Mouse (Mus musculus) mouse trophoblast stem cell (cell line): ENCODE results near the gene Rpl36al.
"Not testable (repeated sequence)": the region's sequence is repeated elsewhere in the genome, so short reads cannot be mapped to it uniquely, and the experiment has no call there.

Experiments
- in situ Hi-C, 2 experiments: fragments of 300-500 bp; cut with MseI, MboI; formaldehyde crosslinking; loops; 2 replicates in 1 of 2; 3 replicates in 1 of 2; pipeline ENCODE4 v1.15.1; 2025

Gene Rpl36al

DNA sequence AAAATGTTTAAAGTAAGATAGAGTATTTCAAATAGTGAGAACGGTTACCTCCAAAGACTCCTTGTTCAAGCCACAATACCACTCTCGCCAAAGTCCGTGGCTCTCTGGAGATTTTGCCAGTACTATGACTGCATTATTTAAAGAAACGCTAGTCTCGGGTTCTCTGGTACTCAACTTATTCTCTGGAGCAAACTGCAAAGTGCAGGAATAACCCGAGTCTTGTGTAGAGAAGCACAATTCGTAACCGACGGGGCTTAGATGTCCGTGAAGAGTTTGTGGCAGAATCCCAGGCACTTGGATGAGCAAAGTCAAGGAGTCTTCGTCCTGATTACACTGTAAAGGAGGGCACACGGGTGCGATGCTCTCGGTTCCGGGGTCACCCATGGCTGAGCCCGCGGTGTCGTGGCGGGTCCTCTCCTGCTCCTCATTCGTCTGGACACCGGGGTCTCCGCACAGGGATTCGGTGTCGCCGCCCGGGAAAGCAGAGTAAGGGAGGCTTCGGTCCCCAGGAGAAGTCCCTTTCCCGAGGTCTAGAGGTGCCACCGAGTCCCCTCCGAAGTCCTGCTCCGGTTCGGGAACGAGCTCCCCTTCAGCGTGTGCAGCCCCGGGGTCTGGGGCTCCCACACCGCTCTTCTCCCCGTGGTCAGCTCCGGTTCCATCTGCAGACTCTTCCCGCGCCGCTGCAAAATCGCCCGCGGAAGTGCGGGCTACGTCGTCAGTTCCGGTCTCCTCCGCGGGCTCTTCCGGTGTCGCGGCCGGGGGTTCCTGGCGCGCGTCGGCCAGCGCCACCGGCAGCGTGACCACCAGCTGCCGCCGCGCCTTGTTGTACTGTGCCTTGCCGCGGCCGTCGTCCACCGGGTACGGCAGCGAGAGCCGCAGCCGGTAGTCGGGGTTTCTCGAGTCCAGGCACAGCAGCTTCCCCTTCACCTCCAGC lies 12.8 kb upstream of the Rpl36al start, which contains the start of gene Gm49383:
Gene Gm49383, minus strand, starts transcription at position 661 of the 934 bp plus-strand sequence.
- in situ Hi-C loops: no loop called here

DNA sequence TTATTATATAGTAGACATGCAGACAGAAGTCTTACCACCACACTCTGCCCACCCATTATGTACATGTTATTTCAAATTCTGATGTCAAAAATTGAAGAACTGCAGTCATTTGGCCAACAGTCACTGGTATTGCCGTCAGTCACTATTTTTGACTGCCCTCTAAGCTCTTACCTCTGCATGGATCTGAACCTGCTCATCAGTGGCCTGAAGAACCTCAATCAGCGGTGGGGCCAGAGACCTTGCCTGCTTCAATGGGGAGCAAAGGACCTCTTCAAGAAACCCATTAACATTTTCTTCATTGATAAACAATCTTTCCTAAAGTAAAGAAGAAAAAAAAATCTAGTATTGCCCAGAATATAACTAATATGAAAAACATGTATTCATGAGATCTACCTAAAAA lies 8.8 kb upstream of the Rpl36al start:
- in situ Hi-C loops: no loop called here

DNA sequence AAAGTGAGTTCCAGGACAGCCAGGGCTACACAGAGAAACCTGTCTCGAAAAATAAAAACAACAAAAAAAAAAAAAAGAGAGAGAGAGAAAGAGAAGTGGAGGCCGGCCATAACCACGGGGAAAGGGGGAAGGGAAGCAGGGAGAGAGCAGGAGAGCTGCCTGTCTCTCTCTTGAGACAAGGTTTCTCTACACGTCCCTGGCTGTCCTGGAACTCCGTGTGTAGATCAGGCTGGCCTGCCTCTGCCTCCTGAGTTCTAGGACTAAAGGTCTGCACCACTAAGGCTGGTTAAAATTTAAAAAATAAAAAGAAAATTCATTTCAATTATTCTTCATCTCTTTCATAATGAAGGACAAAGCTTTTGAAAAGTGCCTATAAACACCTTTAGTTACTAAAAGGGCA lies 7.5 kb upstream of the Rpl36al start:
- in situ Hi-C loops: no loop called here

DNA sequence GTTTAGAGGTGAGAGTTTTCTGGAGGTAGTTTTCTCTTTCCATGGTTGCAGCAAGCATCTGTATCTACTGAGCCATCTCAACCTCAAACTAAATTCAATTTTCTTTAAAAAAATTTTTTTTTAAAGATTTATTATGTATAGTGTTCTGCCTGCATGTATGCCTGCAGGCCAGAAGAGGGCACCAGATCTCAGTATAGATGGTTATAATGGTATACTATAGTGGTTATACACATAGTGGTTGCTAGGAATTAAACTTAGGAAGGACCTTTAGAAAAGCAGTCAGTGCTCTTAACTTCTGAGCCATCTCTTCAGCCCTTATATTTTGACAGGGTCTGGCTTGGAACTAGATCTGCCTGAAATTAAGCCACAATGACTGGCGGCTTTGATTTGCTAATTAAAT lies 6.6 kb upstream of the Rpl36al start:
- in situ Hi-C loops: no loop called here

DNA sequence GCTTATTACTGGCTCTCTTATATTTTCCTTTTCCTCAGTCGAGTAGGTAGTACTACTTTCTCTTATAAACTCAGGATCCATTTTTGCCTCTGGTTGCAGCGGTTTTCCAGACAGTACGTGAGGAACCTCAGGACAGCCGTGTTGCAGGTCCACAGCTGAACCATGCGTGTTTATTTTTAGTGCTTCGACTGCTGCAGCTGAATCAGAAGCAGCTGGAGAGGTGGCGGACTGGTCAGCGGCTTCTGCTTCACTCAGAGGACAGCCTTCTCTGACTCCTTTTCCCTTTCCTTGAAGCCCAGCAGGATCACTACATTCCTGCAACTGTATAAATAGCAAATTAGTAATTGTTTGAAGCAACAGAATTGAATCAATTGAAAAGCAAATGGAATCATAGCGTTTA lies 6.2 kb upstream of the Rpl36al start:
- in situ Hi-C loops: no loop called here

DNA sequence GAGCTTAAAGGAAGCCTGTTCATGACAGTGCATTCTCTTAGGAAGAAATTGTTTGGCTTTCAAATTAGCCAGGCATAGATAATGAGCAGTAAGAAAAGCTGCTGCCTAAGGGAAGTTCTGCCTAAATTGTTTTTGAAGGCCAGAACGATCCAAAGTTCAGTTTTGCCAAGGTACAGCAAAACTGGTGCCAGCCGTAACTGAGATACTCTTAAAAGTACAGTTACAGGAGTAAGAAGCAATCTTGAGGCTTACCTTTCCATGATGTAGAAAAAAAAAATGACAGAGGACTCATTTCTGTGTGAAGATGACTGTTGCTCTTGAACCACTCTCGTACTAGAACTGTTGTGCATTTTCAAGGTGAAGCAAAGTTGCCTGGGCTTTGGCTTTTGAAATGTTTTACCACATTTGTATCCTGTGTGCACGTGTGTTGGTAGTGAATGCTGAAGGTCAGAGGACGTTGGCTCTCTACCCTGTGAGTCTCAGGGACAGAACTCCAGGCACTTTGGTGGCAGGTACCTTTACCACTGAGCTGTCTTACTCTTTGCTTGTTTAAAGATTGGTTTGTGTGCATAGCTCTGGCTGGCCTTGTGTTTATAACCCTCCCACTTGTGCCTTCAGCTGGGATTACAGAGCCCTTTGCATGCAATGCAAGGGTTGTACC lies 3.1 kb upstream of the Rpl36al start:
- in situ Hi-C loops: no loop called here

DNA sequence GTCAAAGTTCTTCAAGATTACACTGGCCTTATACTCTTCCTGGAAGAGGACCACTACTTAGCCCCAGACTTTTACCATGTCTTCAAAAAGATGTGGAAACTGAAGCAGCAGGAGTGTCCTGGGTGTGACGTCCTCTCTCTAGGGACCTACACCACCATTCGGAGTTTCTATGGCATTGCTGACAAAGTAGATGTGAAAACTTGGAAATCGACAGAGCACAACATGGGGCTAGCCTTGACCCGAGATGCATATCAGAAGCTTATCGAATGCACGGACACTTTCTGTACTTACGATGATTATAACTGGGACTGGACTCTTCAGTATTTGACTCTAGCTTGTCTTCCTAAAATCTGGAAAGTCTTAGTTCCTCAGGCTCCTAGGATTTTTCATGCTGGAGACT lies 1.5 kb upstream of the Rpl36al start:
- in situ Hi-C loops: no loop called here

DNA sequence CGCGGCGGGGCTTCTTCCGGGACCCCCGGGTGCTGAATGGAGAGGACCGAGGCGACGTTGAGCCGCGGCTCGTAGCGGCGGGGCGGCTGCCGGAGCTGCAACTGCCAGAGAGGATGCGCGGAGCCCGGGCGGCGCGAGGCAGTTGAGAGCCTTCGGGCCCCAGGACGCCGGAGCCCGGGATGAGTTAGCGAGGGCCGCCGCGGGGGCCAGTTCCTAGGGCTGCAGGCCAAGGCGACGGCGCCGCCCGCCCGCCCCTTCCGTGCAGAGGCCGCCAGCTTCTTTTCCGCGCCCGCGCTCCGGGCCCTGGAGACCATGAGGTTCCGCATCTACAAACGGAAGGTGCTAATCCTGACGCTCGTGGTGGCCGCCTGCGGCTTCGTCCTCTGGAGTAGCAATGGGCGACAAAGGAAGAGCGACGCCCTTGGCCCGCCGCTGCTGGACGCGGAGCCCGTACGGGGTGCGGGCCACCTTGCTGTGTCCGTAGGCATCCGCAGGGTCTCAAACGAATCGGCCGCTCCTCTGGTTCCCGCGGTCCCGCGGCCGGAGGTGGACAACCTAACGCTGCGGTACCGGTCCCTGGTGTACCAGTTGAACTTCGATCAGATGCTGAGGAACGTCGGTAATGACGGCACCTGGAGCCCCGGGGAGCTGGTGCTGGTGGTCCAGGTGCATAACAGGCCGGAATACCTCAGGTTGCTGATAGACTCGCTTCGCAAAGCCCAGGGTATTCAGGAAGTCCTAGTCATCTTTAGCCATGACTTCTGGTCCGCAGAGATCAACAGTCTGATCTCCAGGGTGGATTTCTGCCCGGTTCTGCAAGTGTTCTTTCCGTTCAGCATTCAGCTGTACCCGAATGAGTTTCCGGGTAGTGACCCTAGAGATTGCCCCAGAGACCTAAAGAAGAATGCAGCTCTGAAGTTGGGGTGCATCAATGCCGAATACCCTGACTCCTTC lies 736 bp upstream of the Rpl36al start:
- in situ Hi-C loops: no loop called here

DNA sequence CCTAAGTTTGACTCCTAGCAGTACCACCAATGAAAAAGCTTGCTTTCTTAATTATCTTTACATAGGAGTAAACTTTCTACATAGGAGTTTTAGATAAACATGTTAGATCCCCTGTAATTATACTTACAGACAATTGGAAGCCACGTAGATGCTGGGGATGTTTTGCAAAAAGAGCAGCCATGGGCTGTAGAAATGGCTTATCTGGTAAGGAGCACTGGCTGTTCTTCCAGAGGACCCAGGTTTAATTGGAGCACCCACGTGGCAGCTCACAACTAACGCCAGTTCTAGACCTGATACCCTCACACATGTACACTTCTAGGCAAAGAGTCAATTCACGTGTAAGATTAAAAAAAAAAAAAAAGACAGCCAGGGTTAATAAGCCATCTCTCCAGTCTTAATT lies 2.1 kb downstream of the Rpl36al start:
- in situ Hi-C loops: no loop called here

DNA sequence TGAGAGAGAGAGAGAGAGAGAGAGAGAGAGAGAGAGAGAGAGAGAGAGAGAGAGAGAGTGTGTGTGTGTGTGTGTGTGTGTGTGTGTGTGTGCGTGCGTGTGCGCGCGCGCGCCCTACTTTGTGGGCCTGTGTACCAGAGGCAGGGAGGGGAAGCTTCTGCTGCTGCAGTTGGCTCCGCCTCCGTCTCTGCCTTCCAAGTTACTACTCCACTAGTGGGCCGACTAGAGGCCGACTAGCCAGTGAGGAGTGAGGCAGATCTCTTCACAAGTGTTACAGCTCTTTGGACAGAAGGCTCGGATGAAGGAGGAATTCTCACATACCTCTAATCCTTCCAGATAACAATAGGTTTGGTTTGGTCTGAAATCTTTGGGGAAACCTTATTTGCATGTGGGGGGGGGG lies 4.5 kb downstream of the Rpl36al start:
- in situ Hi-C loops: no loop called here

DNA sequence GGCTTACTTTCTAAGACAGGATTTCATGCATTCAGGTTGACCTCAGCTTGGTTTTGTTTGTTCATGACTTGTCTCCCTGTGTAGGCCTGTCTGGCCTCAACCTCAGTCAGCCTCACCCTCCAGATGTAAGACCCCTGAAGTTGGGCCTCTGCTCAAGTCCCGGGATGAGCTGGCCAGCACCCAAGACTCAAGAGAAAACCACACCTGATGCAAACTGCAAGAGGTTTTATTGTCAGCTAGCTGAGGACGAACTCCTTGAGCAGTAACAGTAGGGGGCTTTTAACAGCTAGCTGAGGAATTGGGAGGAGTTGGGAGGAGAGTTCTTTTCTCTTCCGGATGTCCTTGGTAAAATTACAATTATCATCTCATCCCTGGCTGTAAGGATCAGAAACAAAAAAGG lies 6.4 kb downstream of the Rpl36al start:
- in situ Hi-C loops: no loop called here

DNA sequence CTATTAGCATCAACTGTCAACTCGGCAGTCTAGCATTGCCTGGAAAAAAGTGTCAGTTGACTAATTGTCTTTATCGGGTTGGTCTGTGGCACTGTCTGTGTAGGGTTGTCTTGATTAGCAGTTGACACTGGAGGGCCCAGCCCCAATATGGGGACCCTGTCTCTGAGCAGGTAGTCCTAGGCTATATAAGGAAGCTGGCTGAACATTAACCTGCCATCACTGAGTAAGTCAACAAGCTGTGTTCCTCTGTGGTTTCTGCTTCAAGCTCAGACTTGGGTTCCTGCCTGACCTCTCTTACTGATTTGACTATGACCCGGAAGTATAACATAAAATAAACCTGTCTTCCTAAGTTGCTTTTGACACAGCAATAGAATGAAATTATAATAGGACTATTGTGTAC lies 7.9 kb downstream of the Rpl36al start:
- in situ Hi-C loops: no loop called here

DNA sequence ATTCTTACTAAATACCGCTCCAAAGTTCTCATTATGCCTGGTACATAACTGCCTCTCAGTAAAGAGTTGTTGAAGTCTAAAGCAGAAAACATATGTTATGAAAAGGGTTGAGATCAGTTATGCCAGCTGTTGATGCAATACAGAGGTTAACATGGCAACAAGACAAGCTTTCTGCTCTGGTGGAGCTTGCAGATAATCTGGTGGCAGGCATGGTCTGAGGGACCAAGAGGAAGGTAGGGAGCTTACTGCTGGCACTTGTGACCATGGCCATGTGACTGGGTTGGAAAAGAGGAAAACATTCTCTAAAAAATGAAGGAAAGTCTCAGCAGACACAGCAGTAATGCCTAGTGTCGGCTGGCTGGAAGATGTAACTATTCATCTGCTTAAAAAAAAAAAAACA lies 12.6 kb downstream of the Rpl36al start:
- in situ Hi-C loops: no loop called here

DNA sequence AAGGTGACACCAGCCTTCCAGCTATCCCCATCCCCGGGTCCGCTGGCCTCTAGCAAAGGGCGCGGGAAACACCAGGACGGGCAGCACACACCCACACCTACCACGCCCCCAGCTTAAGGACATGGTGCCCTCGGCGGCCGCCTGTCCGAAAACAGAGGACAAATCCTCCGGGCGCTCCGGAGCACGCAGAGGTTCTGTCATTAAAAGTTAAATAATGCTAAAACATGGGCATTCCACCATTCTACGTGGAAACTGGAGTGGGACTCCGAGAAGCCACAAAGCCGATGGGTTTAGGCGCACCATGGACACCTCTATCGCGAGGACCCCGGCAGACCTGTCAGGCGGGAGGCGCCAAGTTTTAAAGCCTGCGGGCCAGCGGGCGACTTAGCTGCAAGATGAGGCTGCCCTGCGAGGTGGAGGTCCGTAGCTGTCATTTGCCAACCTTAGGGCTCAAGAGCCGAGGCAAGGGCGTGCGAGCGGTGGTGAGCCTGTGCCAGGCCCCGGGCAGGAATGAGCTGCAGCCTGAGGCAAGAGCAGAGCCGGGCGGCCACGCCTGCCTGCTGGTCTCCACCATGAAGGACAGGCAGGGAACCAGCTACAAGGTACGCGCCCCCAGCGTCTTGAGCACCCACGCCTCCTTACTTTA lies 15.3 kb downstream of the Rpl36al start, which contains the start of gene Lrr1:
Gene Lrr1, plus strand, starts transcription at position 354 of the 646 bp plus-strand sequence.
- in situ Hi-C loops: no loop called here

DNA sequence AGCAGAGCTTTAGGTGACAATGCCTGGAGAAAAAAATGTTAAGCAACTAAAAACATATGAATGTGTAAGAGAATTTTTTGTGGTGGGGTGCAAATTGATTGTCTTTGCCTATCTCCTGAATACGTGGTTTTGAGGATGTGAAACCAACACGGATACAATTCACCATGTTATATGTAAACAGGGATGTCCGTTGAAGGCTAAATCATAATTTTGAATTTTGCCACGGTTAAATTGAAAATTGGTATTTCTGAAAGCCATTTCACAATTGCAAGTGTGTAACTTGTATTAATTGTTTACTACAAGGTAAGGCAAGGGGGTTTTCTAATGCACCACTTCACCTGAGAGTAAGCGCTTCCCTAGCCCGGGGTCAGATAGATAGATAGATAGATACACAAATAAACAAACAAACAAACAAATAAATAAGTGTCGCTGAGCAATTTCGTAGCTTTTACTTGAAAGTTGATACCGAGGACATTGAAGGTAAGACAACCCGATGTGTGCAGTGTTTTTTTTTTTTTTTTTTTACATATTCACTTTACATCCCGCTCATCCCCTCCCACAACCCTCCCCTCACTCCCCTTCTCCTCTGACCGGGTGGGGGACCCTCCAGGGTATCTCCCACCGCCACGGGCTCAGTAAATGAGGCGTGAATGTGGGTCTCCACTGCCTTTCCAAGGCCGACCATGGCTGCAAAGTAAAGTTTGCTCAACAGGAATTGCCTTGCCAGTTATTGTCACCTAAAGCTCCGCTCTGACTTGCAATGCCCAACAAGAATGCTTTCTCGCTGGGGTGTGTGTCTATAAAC lies 16.0 kb downstream of the Rpl36al start:
- in situ Hi-C loops: no loop called here

DNA sequence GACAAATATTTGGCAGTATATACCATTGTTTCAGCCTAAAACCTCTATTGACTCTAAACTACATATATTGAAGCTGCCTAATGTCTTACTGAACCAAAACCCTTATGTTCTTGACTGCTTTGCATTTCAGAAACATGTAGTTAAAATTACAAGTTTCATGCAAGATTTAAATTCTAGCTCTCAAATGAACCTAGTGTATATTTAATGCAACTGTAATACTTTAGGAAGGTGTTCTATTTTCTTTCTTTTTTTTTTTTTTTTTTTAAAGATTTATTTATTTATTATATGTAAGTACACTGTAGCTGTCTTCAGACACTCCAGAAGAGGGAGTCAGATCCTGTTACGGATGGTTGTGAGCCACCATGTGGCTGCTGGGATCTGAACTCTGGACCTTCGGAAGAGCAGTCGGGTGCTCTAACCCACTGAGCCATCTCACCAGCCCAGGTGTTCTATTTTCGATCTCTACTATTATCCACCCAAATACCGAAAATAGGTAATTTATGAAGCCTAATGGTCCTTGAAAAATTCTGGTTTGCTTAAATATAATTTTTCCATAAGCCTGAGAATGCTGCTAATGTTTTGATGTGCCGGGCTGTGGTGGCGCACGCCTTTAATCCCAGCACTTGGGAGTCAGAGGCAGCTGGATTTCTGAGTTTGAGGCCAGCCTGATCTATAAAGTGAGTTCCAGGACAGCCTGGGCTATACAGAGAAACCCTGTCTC lies 16.9 kb downstream of the Rpl36al start:
- in situ Hi-C loops: not testable (repeated sequence)

DNA sequence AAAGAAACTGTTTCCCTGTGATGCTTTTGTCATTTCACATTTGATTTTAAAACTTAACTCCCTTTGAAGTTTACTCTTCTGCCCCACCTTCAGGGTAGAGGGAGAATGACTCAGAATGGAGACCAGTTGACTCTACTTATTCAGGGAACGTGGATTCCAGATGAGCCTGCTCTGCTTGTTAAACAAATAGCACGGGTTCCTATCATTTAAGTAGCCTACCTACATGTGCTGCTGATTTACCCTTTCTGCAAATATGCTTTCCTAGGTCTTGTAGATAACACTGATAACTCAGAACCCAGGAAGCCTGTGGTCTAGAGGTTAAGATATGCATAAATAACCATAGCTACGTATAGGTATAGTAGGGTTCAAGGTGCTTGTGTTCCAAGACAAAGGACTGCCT lies 19.0 kb downstream of the Rpl36al start:
- in situ Hi-C loops: no loop called here

DNA sequence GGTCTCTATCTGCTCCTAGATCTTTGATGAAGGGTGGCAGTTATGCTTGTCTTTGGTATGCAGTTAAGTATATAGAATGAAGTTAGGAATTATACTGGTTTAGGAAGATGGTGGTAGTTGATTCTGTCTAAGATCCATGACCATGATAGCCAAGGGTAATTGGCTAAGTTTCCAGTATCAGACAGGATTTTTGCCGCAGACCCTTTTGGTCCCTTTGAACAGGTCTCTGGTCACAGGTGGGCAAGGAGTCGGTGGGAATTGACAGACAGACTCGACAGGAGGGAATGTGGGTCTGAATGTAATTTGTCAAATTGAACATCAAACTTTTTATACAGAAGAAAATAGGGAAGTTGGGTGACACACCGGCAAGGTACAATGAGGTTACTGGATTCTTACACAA lies 20.3 kb downstream of the Rpl36al start:
- in situ Hi-C loops: not testable (repeated sequence)

DNA sequence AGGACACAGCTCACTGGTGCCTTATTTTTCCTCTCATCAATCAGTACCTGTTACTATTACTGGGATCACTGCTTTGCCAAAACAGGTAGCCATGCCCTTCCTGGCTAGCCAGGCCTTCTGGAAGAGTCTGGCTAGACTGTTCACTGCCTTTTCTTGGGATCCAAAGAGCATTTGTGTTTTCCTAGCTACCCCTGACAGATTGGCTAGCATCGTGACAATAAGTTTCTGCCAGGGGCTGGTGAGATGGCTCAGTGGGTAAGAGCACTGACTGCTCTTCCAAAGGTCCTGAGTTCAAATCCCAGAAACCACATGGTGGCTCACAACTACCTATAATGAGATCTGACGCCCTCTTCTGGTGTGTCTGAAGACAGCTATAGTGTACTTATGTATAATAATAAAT lies 23.2 kb downstream of the Rpl36al start:
- in situ Hi-C loops: not testable (repeated sequence)

DNA sequence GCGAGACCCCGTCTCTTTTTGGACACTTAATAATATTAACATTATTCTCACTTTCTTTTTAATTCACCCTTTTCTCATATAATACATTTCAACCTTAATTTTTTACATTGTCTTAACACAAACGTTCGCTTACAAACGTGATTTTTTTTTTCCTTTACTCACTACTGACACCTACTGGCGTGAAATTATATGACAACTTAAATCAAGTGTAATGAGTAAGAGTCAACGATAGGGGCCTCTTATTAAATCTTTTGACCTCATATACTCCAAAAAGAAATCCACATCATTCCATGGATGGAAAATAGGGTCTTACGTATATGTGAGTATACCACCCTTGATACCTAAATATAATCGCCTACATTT lies 24.3 kb downstream of the Rpl36al start:
- in situ Hi-C loops: no loop called here
